Mouse (Mus musculus): ENCODE data around the gene Tnfsf12.

The Tnfsf12 gene

DNA sequence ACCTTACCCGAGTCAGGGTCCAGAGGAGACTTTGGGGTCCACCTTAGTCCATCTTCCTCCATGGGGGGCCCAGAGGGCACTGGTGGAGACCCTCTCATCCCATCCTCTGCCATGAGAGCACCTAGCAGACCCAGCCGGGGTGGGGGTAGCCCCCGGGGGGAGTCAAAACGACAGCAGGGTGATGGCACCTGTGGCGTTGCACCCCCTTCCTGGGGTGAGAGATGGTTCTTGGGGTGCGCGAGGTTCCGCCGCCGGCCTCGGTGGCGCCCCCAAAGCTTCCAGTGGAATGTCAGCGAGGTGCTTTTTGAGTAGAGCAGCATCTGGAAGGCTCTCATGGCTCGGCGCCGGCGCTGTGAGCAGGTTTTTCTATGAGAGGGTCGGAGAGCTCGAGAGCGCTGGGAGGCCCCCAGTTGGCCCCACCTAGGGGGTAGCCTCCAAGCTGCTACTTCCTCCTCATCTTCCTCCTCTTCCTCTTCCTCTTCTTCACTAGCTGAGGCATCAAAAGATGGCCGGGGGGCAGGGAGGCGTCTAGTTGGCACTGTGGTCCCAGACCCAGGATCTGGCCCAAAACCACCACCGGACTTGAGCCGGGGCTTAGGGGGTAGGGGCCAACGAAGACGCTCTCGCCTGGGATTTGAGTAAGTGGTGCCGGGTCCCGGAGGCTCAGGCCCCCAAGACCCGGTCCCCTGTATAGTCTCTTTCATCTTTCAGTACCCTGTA, 15.4 kb downstream of the Tnfsf12 start:
- no peak for DNase-seq (ENCODE audit: low spot score)

DNA sequence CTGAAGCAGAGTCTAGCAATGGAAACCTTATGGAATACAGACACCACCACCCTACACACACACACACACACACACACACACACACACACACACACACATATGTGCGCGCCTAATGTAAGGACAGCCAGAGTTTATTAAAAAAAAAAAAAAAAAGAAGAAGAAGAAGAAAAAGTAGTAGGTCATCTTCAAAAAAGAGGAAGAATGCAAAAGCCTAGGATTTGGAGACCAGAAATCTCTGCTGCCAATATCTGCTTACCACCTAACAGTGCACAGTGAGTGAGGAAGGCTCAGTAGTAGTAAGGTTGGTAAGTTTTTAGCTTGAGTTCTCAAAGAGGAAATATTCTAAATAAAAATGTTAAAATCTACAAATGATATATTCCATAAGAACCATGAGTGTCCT, 16.5 kb downstream of the Tnfsf12 start:
- no peak for DNase-seq (ENCODE audit: low spot score)

DNA sequence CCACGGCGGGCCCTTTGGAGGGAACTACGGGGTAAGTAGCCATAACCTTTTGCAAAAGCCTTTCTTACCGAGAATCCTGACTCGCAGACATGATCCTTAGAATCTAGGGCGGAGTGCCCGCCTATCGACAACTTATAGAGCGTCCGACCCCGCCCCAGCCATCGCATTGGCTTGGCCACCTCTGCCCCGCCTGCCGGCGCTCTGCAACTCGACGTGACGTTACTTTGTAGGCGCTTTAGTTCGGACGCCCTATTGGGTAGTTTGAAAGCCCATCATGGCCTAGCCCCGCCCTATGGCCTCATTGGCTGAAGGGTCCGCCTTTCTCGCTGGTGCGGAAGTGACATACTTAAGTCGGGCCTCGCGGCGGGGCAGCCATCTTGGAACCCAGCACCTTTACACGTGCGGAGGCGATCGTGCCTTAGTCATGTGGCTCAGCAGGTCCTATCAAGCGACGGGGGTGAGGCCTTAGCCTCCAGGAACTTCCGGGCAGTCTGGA, 23.4 kb downstream of the Tnfsf12 start, which contains the start of gene Eif4a1:
Gene Eif4a1, minus strand, starts transcription at position 213 of the 496 bp plus-strand sequence.
- DNase-seq (ENCODE audit: low spot score): peak; percentile 100

DNA sequence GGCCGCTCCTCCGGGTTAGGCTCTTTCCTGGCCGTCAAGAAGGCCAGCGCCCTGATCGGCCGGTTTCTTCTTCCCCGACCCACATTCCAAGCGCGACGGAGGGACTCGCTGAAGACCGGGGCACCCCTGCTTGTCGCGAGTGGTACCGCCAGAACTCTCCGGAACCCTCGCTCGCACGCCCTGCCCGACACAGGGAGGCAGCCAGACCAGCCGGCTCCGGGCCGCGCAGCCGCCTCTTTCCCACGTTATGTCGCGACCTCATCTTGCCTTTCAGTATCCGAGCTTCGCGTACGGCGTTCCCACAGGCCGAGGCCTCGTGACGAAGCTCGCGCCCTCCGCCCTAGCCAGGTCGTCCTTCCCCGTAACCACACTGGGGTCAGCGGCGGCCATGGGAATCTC, 23.9 kb downstream of the Tnfsf12 start:
- no peak for DNase-seq (ENCODE audit: low spot score)

DNA sequence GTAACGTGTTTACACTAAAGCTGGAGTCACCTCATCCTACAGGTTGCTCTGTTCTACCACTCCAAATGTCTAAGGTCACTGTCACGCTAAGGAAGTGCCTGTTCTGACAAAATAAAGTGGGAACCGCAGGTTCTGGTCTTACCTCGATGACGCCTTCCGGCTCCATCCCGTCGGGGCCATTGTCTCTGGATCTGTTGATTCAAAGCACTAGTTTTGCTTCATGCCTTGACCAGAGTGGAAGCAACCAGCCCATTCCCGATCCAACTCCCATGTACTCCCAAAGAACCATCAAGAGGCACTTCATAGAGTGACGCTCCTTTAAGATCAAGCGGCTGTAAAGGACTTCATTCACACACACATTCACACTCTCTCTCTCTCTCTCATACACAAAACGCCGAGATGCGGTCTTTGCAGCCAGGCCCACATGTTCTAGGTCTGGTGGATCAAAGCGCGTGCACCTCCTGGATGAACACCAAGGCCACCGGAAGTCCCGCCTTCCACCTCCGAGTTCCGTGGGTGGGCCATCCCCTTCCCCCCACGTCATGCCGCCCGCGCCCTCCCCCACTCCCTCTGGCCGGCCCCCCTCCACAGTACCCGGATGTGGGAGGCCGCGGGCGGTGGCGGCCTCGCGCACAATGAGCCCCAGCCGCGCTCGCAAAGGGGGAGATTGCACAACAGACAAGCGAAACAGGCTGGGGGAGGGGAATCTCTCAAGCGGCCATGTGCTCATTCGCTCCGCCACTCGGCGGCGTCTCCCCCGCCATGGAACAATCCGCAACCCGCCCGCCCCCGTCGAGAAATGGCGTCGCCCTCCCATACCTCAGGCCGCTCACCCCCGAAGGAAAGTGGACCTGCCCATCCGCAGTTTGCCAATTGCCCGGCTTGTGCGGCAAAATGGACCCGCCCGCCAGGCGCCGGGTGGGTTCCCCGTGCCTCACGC, 24.6 kb downstream of the Tnfsf12 start:
- DNase-seq (ENCODE audit: low spot score): peak; percentile 90

DNA sequence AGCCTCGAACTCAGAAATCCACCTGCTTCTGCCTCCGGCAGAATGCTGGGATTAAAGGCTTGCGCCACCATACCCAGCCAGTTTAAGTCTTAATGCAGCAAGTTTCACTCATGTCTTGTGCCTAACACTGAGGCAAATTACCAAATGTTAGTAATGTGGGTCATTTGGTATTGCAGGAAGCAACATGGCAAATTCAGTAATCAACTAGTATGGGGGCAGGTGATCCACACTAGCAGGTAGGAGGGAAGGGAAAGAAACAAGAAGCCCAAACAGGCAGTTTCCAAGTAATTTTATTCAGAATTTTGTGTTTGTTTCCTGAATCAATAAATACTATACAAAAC, 29.0 kb downstream of the Tnfsf12 start:
- no peak for DNase-seq (ENCODE audit: low spot score)

DNA sequence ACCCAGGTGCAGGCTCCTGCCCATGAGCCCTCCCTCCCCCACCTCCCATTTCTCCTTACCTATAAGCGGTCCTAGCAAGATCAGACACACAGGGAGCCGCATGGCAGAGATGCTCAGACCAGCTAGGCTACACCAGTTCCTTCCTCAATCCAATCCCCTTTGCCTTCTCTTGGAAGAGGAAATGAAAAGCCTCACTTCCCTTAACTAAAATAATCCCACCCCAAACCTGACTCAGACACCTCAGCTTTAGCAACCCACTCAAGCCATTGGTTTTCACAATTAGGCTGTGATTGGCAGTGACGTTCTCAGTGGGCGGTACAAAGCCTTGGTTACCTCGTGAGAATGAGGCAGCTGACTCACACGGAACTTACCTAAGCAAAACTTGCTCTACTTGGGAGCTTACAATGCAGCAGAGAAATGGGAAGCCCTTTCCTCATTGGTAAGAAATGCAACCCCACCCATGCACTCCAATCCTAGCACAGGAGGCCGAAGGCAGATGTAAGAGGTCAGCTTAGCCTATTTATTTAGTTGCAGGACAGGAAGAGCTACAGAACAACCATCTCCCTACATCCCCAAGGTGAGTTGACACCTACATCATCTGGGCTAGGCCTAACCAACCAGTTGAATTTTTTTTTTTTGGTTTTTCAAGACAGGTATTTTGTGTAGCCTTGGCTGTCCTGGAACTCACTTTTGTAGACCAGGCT, 29.5 kb downstream of the Tnfsf12 start, which contains the start of gene Cd68:
Gene Cd68, minus strand, starts transcription at position 193 of the 704 bp plus-strand sequence.
- no peak for DNase-seq (ENCODE audit: low spot score)

DNA sequence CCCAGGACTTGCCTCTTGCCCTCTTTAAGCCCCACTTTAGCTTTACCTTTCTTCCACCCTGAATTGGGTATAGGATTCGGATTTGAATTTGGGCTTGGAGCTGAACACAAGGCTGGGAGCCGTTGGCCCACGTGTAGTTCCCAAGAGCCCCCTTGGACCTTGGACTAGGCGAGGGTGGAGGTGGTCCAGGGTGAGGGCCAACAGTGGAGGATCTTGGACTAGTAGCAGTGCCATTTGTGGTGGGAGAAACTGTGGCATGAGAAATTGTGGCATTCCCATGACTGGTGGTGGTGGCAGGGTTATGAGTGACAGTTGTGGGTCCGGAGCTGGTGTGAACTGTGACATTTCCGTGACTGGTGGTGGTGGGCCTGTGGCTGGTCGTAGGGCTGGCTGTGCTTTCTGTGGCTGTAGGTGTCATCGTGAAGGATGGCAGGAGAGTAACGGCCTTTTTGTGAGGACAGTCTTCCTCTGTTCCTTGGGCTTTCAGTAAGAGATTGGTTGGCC, 30.1 kb downstream of the Tnfsf12 start:
- DNase-seq (ENCODE audit: low spot score): no peak

DNA sequence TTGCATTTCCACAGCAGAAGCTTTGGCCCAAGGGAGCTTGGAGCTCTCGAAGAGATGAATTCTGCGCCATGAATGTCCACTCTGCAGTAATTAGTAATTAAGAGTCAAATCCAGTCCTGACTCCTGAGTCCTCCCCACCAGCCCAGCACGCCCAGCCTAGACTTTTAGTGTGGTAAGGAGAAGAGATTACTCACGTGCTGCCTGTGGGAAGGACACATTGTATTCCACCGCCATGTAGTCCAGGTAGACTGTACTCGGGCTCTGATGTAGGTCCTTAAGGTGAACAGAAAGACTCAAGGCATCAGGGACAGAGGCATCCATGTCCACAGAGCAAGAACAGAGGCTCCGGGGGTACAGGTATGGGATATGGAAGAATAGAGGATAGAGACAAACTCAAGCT, 30.8 kb downstream of the Tnfsf12 start:
- DNase-seq (ENCODE audit: low spot score): no peak

DNA sequence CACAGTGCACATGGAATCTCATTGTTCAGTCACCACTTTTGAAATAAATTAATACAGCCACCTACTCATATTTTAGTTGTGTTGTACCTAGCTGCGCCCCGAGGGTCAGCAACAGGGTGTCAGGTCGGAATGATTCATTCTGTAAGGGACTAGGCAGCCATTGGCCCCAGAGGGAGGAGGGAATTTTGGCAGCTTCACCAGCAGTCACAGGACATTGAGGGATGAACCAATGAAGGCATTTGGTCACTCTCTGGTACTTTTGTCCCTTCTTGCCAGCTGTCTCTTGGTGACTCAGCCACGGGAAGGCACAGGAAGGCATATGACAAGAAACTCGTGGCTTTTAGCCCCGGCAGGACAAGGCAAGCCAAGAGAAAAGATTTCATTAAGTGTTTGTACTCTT, 31.9 kb downstream of the Tnfsf12 start:
- DNase-seq (ENCODE audit: low spot score): no peak

DNA sequence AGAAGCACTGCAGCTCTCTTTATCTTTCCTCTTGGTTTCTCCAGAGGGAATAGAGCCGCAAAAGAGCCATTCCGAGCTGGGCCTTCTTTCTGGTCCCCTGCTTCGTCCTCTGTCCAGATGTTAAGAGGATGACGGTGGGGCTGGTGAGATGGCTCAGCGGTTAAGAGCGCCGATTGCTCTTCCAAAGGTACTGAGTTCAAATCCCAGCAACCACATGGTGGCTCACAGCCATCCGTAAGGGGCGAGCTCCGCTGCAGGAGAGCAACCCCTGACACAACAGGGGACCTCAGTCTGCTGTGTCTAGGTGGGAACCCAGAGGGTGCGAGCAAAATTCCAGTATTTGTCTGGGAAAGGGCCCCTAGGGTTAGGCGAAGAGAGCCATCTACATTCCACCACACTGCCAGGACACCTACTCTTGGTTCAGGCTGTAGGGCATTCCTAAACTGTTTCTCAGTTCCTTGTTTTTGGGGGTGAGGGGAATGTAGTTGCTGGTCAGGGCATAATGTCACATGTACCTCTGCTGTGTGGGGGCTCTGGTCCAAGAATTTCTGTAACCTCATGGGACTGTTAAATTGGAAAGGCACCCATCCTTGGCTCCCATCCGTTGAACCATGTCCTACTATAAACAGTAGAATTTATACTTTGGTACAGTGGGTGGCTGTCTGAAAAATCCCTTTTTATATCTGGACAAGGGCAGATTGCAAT, 32.5 kb downstream of the Tnfsf12 start:
- no peak for DNase-seq (ENCODE audit: low spot score)

DNA sequence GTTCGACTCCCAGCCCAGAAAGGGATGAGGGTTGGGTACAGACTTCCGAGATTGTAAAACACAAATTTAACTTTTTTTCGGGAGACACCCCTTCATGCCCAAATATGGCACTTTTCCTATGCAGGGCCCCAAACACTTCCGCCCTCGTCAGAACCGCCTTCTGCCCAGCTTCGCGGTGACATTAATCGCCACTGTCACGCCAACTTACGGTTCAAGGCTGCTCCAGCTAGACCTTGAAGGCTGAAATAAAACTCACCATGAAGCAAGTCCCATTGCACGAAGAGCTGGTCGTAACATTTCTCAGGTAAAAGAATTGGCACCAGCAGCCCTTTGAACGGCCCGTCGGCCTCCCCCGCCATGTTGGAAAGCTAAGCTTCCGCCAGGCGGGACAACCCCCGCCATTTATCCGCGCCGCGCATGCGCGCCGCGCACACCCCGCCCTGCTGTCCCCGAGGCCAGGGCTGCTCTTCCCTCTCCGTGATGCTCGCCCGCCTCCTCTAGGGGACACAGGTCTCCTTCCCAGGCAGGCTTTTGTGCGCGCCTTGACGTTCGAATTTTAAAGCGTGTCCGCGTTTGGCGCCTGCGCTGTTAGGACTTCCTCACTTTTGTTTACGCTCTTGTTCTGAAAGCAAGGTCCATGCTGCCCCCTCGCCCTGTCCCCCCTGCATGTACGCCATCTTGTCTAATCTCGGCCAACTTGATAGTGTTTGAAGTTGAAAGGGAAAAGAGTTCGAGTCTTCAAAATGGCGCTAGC, 33.3 kb downstream of the Tnfsf12 start, which contains the start of gene Mpdu1:
Gene Mpdu1, minus strand, starts transcription at position 430 of the 754 bp plus-strand sequence.
- peak; percentile 78 for DNase-seq (ENCODE audit: low spot score)

DNA sequence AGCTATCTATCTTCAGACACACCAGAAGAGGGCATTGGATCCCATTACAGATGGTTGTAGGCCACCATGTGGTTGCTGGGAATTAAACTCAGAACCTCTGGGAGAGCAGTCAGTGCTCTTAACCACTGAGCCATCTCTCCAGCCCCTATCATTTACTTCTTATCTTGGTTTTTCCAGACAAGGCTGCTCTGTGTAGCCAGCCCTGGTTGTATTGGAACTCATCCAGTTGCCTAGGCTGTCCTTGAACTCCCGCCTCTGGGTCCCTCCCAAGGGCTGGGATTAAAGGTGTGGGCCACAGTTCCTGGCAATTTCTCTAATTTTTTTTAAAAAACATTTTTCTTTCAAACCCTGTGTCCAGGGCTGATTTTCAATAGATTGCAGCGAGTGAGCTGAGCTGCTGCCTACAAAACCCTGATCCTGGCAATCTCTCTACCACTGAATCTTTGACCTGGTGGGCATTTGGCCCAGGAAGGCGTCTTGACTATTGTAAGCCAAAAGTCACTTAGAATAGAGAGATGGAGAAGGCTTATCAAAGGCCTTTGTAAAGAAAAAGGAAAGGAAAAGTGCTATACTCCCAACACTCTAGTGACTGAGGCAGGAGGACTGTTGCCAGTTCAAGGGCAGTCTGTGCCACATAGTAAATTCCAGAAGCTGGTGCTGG, 34.3 kb downstream of the Tnfsf12 start:
- no peak for DNase-seq (ENCODE audit: low spot score)

DNA sequence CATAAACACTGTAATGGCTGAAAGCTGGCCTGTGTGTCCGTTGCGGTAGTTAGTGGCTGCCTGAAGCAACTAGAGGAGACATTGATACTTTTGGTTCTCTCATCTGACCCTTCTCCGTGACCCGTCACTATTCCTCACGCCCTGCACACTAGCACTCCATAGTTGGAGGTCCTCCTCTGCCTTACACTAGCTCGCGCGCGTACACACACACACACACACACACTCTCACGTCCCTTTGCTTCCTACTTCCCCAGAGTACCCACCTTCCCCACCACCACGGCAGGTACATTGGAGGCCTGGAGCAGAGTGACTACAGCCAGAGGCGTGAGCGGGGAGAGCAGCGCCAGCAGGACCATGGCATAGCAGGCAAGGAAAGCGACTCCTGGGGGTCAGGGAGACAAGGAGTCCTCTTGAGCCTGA, 38.2 kb downstream of the Tnfsf12 start:
- DNase-seq (ENCODE audit: low spot score): no peak

DNA sequence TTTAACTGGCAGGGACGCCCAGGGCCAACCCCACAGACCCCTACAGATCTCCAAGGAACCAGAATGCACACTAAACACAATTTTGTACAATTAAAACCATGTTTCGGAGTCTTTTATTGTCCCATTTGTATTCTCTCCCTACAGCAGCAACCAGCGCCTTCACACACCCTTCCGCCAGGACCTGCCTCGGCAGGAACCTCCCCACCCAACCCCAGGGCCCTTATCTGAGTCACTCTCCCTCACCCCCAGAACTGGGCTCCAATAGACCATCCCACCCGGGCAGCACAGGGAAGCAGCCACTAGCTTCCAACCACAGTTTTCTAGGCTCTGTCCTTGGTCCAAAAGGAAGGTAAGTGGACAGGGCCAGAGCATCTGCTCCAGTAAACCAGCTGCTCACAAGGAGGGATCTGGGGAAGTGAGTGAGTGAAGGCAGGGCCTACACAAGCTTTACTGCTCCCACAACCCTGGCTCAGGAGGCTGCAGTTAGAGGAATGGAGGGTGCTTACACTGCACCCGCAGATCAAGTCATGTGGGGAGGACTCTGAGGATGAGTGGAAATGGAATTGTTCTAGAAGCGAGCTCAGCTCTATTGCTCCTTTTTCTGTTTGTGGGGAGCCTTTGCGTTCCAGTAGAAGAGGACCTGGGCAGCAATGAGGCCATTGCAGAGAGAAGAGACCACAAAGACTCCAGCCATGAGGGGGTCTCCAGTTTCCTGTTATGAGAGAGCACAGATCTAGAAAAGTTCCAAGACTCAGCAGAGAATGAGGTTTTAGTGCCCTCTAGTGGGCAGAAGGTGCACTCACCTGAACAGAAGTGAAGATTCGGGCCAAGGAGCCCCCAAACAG, 38.8 kb downstream of the Tnfsf12 start:
- no peak for DNase-seq (ENCODE audit: low spot score)

DNA sequence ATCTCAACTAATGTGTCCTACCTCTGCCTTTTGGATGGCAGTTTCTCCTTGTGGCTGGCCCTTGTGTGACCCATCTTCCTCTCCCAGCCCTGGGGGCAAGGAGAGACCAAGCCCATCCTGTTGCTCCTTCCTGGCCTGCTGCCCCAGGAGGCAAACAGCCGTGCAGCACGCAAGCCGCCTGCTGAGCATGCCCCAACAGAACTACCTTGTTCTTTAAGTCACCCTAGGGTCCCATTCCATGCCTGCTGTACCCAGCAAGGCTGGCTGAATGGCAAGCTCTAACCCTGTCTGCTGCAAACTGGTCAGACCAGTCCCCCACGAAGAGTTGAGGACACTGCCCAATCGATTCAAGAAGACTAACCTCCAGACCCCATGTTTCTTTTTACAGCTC, 39.6 kb downstream of the Tnfsf12 start:
- no peak for DNase-seq (ENCODE audit: low spot score)

DNA sequence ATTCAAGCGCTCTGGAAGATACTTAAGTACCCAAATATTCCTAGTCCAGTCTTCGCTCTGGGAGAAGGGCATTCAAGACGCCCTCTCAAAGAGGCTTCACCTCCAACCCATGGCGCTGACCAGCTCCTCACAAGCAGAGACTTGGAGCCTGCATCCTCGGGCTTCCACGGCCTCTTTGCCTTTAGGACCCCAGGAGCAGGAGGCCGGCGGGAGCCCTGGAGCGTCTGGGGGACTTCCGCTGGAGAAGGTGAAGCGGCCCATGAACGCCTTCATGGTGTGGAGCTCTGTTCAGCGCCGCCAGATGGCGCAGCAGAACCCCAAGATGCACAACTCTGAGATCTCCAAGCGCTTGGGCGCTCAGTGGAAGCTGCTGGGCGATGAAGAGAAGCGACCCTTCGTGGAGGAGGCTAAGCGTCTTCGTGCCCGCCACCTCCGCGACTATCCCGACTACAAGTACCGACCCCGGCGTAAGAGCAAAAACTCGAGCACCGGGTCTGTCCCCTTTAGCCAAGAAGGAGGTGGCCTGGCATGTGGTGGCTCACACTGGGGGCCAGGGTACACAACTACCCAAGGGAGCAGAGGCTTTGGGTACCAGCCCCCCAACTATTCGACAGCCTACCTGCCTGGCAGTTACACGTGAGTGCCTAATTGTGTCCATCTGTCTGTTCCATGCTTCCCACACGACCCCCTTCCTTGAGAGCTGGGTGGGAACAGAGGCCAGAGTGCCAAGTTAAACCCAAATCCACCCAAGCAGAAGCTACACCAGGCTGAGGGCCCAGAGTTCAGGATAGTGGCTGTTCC, 40.2 kb downstream of the Tnfsf12 start, which contains the start of gene Sox15:
Gene Sox15, plus strand, starts transcription at position 51 of the 801 bp plus-strand sequence.
- DNase-seq (ENCODE audit: low spot score): no peak

DNA sequence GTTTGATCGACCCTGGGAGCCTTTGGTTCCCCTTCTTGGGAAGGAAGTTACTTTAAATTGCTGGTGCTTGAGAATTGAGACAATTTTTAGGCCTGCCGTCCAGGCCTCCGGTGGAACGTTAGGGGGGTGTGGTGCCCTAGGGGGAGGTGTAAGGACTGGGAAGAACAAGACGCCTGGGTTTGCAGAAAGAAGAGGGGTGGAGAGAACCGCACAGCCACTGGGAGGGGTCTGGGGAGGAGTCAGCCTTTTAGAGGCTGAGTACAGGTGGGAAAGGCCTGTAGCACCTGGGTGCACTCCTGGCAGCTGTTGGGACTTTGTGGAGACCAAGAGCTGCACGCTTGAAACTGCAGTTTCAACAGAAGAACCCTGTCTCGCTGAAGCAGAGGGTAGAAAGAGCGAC, 40.9 kb downstream of the Tnfsf12 start:
- DNase-seq (ENCODE audit: low spot score): no peak

Measured in layer of hippocampus, adult 9-10 months (tissue).